Mouse (Mus musculus) liver, embryonic 12.5 days (tissue): ENCODE measurements around the gene Iqch. TPM values are rescaled to one million over a fixed set of nuclear protein-coding genes. Genes with fewer than 3 reads are reported as not detected.
A peak's percentile ranks its signal among the peaks of the same experiment; 100 is the strongest.

ENCODE experiments used
- ATAC-seq: fragments of 200-750 bp; cut with Nextera tagmentation; 2 replicates; pipeline ENCODE4 v1.8.0; 2017; ENCODE audit warnings: moderate number of reproducible peaks, mild to moderate bottlenecking, moderate library complexity
- H3K27ac ChIP-seq: fragments of 300-500 bp; sonication (generic); 2 replicates; pipeline ENCODE4 v1.5.1; 2016; ENCODE audit warnings: mild to moderate bottlenecking
- H3K27me3 ChIP-seq: fragments of 300-500 bp; sonication (generic); replicated peaks from 2 replicates; pipeline ENCODE4 v1.6.1; 2016; ENCODE audit warnings: mild to moderate bottlenecking, moderate library complexity
- H3K36me3 ChIP-seq: fragments of 300-500 bp; sonication (generic); 2 replicates; pipeline ENCODE4 v1.6.1; 2016; ENCODE audit warnings: mild to moderate bottlenecking, moderate library complexity
- H3K4me1 ChIP-seq: fragments of 300-500 bp; sonication (generic); 2 replicates; pipeline ENCODE4 v1.6.1; 2016
- H3K4me2 ChIP-seq: fragments of 300-500 bp; sonication (generic); 2 replicates; pipeline ENCODE4 v1.6.1; 2016; ENCODE audit warnings: mild to moderate bottlenecking, moderate library complexity
- H3K4me3 ChIP-seq: fragments of 300-500 bp; sonication (generic); 2 replicates; pipeline ENCODE4 v1.5.1; 2016; ENCODE audit warnings: mild to moderate bottlenecking, moderate library complexity
- H3K9ac ChIP-seq: fragments of 300-500 bp; sonication (generic); 2 replicates; pipeline ENCODE4 v1.6.1; 2016; ENCODE audit warnings: mild to moderate bottlenecking, moderate library complexity
- H3K9me3 ChIP-seq: fragments of 300-500 bp; sonication (generic); replicated peaks from 2 replicates; pipeline ENCODE4 v1.6.1; 2016; ENCODE audit warnings: mild to moderate bottlenecking, moderate library complexity
- WGBS: fragments of 180-500 bp; shearing (Covaris S2); methylation state at CpG from one replicate; pipeline ENCODE4 v1.1.7; 2016; ENCODE audit not compliant: insufficient replicate concordance; 5-methylcytosine and 5-hydroxymethylcytosine counted together
- polyA plus RNA-seq: library from polyadenylated mRNA; unstranded; fragments of >200 nt; fragmentation: Nextera tagmentation; extraction: Ambion mirVana; gene quantifications from 2 replicates; pipeline ENCODE4 v1.2.1, GENCODE M21; 2016

The Iqch gene
- polyA plus RNA-seq, 1 experiment from 2014 or later, result not detected

- H3K27me3 ChIP-seq, result no peaks in the 10 kb centered on the region
- H3K9ac ChIP-seq, result no peak overlapping the region
- peaks cover 55% of the 10 kb centered on the region for H3K4me1 ChIP-seq
- no peak overlapping the region for H3K27ac ChIP-seq
- no peak overlapping the region for H3K4me2 ChIP-seq
- no peak for ATAC-seq
- no peak overlapping the region for H3K4me3 ChIP-seq
- H3K9me3 ChIP-seq, result no peaks in the 10 kb centered on the region
- H3K36me3 ChIP-seq, result 0 out of 2 replicates have a peak, but pooled peaks cover 10% of the 10 kb centered on the region
- 80% methylated on average over 2 of the region's 2 CpGs for WGBS
Measured at GRCm38 (mm10) chr9:63609776-63610175, 7.5 kb upstream of the Iqch start.

GRCm38 (mm10) chr9:63609246-63609645, 7.0 kb upstream of the Iqch start:
- WGBS, result 77% methylated on average over 8 of the region's 8 CpGs
- peaks cover 55% of the 10 kb centered on the region for H3K4me1 ChIP-seq

GRCm38 (mm10) chr9:63608006-63608405, 5.7 kb upstream of the Iqch start:
- no peak overlapping the region for H3K27ac ChIP-seq
- no peaks in the 10 kb centered on the region for H3K27me3 ChIP-seq
- H3K4me1 ChIP-seq, result peaks cover 56% of the 10 kb centered on the region
- no peak for ATAC-seq
- no peak overlapping the region for H3K9ac ChIP-seq
- H3K4me3 ChIP-seq, result no peak overlapping the region
- H3K4me2 ChIP-seq, result no peak overlapping the region
- 0 out of 2 replicates have a peak, but pooled peaks cover 10% of the 10 kb centered on the region for H3K36me3 ChIP-seq
- no peaks in the 10 kb centered on the region for H3K9me3 ChIP-seq
- WGBS, result 80% methylated on average over 6 of the region's 6 CpGs

More at GRCm38 (mm10) chr9:63609246-63609645, 7.0 kb upstream of the Iqch start:
- Histone ChIP-seq H3K4me2 (no peak overlapping the region), H3K36me3 (0 out of 2 replicates have a peak, but pooled peaks cover 10% of the 10 kb centered on the region), H3K27me3 (no peaks in the 10 kb centered on the region), H3K9me3 (no peaks in the 10 kb centered on the region), H3K4me3 (no peak overlapping the region), H3K9ac (no peak overlapping the region), H3K27ac (no peak overlapping the region)
- ATAC-seq, result no peak

- no peak for ATAC-seq
- Histone ChIP-seq H3K4me2 (no peak overlapping the region), H3K9ac (no peak overlapping the region), H3K4me1 (peaks cover 47% of the 10 kb centered on the region), H3K9me3 (no peaks in the 10 kb centered on the region), H3K4me3 (no peak overlapping the region), H3K27me3 (no peaks in the 10 kb centered on the region), H3K27ac (no peak overlapping the region), H3K36me3 (0 out of 2 replicates have a peak, but pooled peaks cover 10% of the 10 kb centered on the region)
- WGBS, result 67% methylated on average over 2 of the region's 2 CpGs
Measured at GRCm38 (mm10) chr9:63606594-63606993, 4.3 kb upstream of the Iqch start.

- H3K9ac ChIP-seq, result peak overlapping the region; percentile 88
- peak overlapping the region; percentile 74 for H3K27ac ChIP-seq
- peak overlapping the region; percentile 77 for H3K4me2 ChIP-seq
- H3K4me3 ChIP-seq, result peak overlapping the region; percentile 80
- H3K9me3 ChIP-seq, result no peaks in the 10 kb centered on the region
- H3K27me3 ChIP-seq, result no peaks in the 10 kb centered on the region
- peak; percentile 52; the same call in 1 of the 2 replicates for ATAC-seq
- H3K4me1 ChIP-seq, result peaks cover 31% of the 10 kb centered on the region
- 28% methylated on average over 6 of the region's 6 CpGs for WGBS
- 0 out of 2 replicates have a peak, but pooled peaks cover 6% of the 10 kb centered on the region for H3K36me3 ChIP-seq
Measured at GRCm38 (mm10) chr9:63603849-63604248, 1.6 kb upstream of the Iqch start.

- WGBS, result 74% methylated on average over 9 of the region's 9 CpGs
Measured at GRCm38 (mm10) chr9:63596660-63597059, 5.6 kb downstream of the Iqch start.

GRCm38 (mm10) chr9:63595652-63596051, 6.6 kb downstream of the Iqch start:
- Histone ChIP-seq H3K27me3 (no peaks in the 10 kb centered on the region), H3K9ac (no peak overlapping the region), H3K27ac (no peak overlapping the region), H3K36me3 (no peaks in the 10 kb centered on the region), H3K4me3 (no peak overlapping the region), H3K4me1 (peaks cover 8% of the 10 kb centered on the region; the same call in 1 of the 2 replicates), H3K4me2 (no peak overlapping the region), H3K9me3 (no peaks in the 10 kb centered on the region)
- no peak for ATAC-seq
- 73% methylated on average over 8 of the region's 8 CpGs for WGBS

More at GRCm38 (mm10) chr9:63596660-63597059, 5.6 kb downstream of the Iqch start:
- H3K4me1 ChIP-seq, result peaks cover 5% of the 10 kb centered on the region; the same call in 1 of the 2 replicates
- H3K9me3 ChIP-seq, result no peaks in the 10 kb centered on the region
- no peaks in the 10 kb centered on the region for H3K36me3 ChIP-seq
- no peak overlapping the region for H3K9ac ChIP-seq
- no peak overlapping the region for H3K27ac ChIP-seq
- no peak overlapping the region for H3K4me2 ChIP-seq
- ATAC-seq, result no peak
- no peaks in the 10 kb centered on the region for H3K27me3 ChIP-seq
- no peak overlapping the region for H3K4me3 ChIP-seq

- Histone ChIP-seq H3K4me2 (no peak overlapping the region), H3K9ac (no peak overlapping the region), H3K27ac (no peak overlapping the region), H3K4me1 (peaks cover 8% of the 10 kb centered on the region; the same call in 1 of the 2 replicates), H3K4me3 (no peak overlapping the region), H3K9me3 (no peaks in the 10 kb centered on the region), H3K27me3 (no peaks in the 10 kb centered on the region), H3K36me3 (no peaks in the 10 kb centered on the region)
- whole genome bisulfite sequencing, result 69% methylated on average over 1 of the region's 1 CpGs
- no peak for ATAC-seq
Measured at GRCm38 (mm10) chr9:63595032-63595431, 7.3 kb downstream of the Iqch start.

- Histone ChIP-seq H3K4me1 (peaks cover 8% of the 10 kb centered on the region; the same call in 1 of the 2 replicates), H3K4me2 (no peak overlapping the region), H3K9me3 (no peaks in the 10 kb centered on the region), H3K27me3 (no peaks in the 10 kb centered on the region), H3K27ac (no peak overlapping the region), H3K36me3 (no peaks in the 10 kb centered on the region), H3K4me3 (no peak overlapping the region), H3K9ac (no peak overlapping the region)
- 36% methylated on average over 8 of the region's 8 CpGs for WGBS
- no peak for ATAC-seq
Measured at GRCm38 (mm10) chr9:63591661-63592256, 10.5 kb downstream of the Iqch start.

GRCm38 (mm10) chr9:63590592-63590991, 11.7 kb downstream of the Iqch start:
- no peaks in the 10 kb centered on the region for H3K9me3 ChIP-seq
- no peak overlapping the region for H3K4me2 ChIP-seq
- H3K4me1 ChIP-seq, result peaks cover 8% of the 10 kb centered on the region; the same call in 1 of the 2 replicates
- no peaks in the 10 kb centered on the region for H3K36me3 ChIP-seq
- no peak overlapping the region for H3K27ac ChIP-seq
- no peak overlapping the region for H3K9ac ChIP-seq
- no peaks in the 10 kb centered on the region for H3K27me3 ChIP-seq
- no peak overlapping the region for H3K4me3 ChIP-seq
- WGBS, result 84% methylated on average over 4 of the region's 4 CpGs
- ATAC-seq, result no peak

- Histone ChIP-seq H3K9ac (no peak overlapping the region), H3K27ac (no peak overlapping the region), H3K4me1 (peaks cover 8% of the 10 kb centered on the region; the same call in 1 of the 2 replicates), H3K4me3 (no peak overlapping the region), H3K4me2 (no peak overlapping the region), H3K9me3 (no peaks in the 10 kb centered on the region), H3K27me3 (no peaks in the 10 kb centered on the region), H3K36me3 (no peaks in the 10 kb centered on the region)
- WGBS, result 65% methylated on average over 6 of the region's 6 CpGs
- ATAC-seq, result no peak
Measured at GRCm38 (mm10) chr9:63589209-63589608, 13.1 kb downstream of the Iqch start.

- Histone ChIP-seq H3K9ac (no peak overlapping the region), H3K4me2 (no peak overlapping the region), H3K4me1 (peaks cover 9% of the 10 kb centered on the region; the same call in 1 of the 2 replicates), H3K36me3 (no peaks in the 10 kb centered on the region), H3K27ac (no peak overlapping the region), H3K4me3 (no peak overlapping the region), H3K9me3 (no peaks in the 10 kb centered on the region), H3K27me3 (no peaks in the 10 kb centered on the region)
- 74% methylated on average over 6 of the region's 6 CpGs for WGBS
- ATAC-seq, result no peak
Measured at GRCm38 (mm10) chr9:63585251-63585650, 17.0 kb downstream of the Iqch start.
